Comparison of ENCODE assay signal across 24 mouse cellular contexts in the genomic region with DNA sequence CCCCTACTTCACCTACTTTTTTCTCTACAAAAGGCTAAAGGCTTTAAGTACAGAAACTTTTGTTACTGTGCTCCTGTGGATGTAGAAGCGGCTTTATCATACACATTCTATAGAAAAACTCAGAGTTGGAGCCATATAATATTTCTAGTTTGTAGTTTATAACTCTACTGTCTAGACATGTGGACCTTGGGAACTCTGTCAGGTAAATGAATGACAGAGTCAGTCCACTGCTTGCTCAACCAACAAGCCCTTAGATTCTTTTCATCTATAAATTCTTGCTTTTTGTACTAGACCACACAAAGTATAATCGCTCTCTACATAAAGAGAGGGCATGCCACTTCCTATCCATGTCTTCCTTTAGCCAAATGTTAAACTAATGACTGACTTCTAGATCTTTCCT.
"Had no signal": no experiment of that assay in that cellular context is flagged by ENCODE, and none has a peak within 500 bp of the region (broad histone marks: within the 10 kb centered on the region; RNA-seq: fewer than 3 reads in every experiment).

No protein-coding gene starts in this region.

- H3K27ac ChIP-seq: gastrocnemius, adult 2 months; heart, embryonic 10.5 days; hindbrain, embryonic 10.5 days; hindbrain, embryonic 12.5 days; hindbrain, embryonic 14.5 days; kidney, postnatal 0 days; left cerebral cortex, adult 2 months; limb, embryonic 10.5 days; limb, embryonic 12.5 days; liver, embryonic 13.5 days had no signal

- H3K4me1 ChIP-seq: heart, embryonic 10.5 days; hindbrain, embryonic 10.5 days; hindbrain, embryonic 12.5 days; limb, embryonic 10.5 days; limb, embryonic 12.5 days; liver, embryonic 13.5 days had no signal

- H3K9ac ChIP-seq: heart, embryonic 12.5 days; hindbrain, embryonic 12.5 days; hindbrain, embryonic 14.5 days; limb, embryonic 12.5 days; liver, embryonic 13.5 days had no signal

- H3K27me3 ChIP-seq: heart, embryonic 12.5 days; hindbrain, embryonic 12.5 days; limb, embryonic 12.5 days; liver, embryonic 13.5 days had no signal

- H3K9me3 ChIP-seq: heart, embryonic 10.5 days; heart, embryonic 12.5 days; hindbrain, embryonic 10.5 days; hindbrain, embryonic 12.5 days; limb, embryonic 10.5 days; limb, embryonic 12.5 days; liver, embryonic 13.5 days had no signal

- H3K4me2 ChIP-seq: heart, embryonic 12.5 days; hindbrain, embryonic 12.5 days; hindbrain, embryonic 14.5 days; limb, embryonic 12.5 days; liver, embryonic 11.5 days; liver, embryonic 13.5 days had no signal

- ATAC-seq: forebrain, embryonic 16.5 days; hindbrain, embryonic 16.5 days; inflammation-experienced regulatory T-cells, adult 6 months had no signal

- H3K36me3 ChIP-seq: heart, embryonic 10.5 days; heart, embryonic 12.5 days; hindbrain, embryonic 10.5 days; hindbrain, embryonic 12.5 days; limb, embryonic 10.5 days; limb, embryonic 12.5 days; liver, embryonic 13.5 days had no signal

- H3K4me3 ChIP-seq: gastrocnemius, adult 2 months; heart, embryonic 10.5 days; heart, embryonic 12.5 days; hindbrain, embryonic 10.5 days; hindbrain, embryonic 12.5 days; left cerebral cortex, adult 2 months; limb, embryonic 10.5 days; limb, embryonic 12.5 days; liver, embryonic 13.5 days had no signal

- DNase-seq: gastrocnemius, adult 2 months; gastrocnemius, postnatal 10 days; gastrocnemius, postnatal 25 days; heart, adult 18-20 months; heart, postnatal 10 days; heart, postnatal 4 days; kidney, adult 11 months; layer of hippocampus, adult 9-11 months; layer of hippocampus, postnatal 36 days; liver; liver, embryonic 13.5 days had no signal
